Mouse (Mus musculus): ENCODE data around the gene Ttc9. TPM values are rescaled to one million over a fixed set of nuclear protein-coding genes. Genes with fewer than 3 reads are reported as not detected.

Ttc9 gene
- polyA plus RNA-seq, 1 experiment = 0.97 TPM

GRCm38 (mm10) chr12:81683395-81683794, 52.3 kb downstream of the Ttc9 start:
- TF ChIP-seq CTCF (conservative IDR thresholded peaks at IDR 0.05; ENCODE audit: insufficient read depth, insufficient read length, low read depth, low read length) (no peak), POLR2A (IDR thresholded peaks at IDR 0.05; ENCODE audit: low read depth, low read length) (no peak)
- Histone ChIP-seq H3K27me3 (replicated peaks; ENCODE audit: control insufficient read depth, insufficient read depth, low read length) (no peaks in the 10 kb centered on the region; the same call in 1 of the 2 replicates), H3K36me3 (ENCODE audit: control insufficient read depth, insufficient read depth, low read length) (no peaks in the 10 kb centered on the region), H3K27ac (ENCODE audit: insufficient read depth, low read depth, low read length) (no peak overlapping the region), H3K4me3 (ENCODE audit: insufficient read depth, low read depth, low read length) (no peak overlapping the region), H3K4me1 (ENCODE audit: control insufficient read depth, insufficient read depth, low read length) (no peaks in the 10 kb centered on the region)
- no peak for DNase-seq
- 71% methylated on average over 11 of the region's 11 CpGs for WGBS

DNA sequence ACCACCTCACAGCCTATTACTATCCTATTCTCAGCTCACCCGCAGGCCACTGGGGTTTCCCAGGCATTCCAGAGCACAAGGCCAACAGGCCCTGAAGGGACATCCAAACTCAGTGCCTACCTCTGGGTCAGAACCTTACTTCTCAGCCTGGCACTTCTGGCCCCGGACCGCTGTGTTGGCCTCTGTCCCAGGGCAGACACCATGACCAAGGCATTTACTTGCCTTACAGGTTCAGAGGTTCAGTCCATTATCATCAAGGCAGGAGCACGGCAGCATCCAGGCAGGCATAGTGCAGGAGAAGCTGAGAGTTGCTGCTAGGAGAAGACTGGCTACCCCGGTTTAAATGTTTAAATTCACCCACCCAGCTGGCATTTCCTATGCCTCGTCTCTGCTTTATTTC, 53.0 kb downstream of the Ttc9 start:
- no peak for DNase-seq
- no peaks in the 10 kb centered on the region for H3K36me3 ChIP-seq (ENCODE audit: control insufficient read depth, insufficient read depth, low read length)
- 65% methylated on average over 6 of the region's 6 CpGs for WGBS
- no peak overlapping the region for H3K4me3 ChIP-seq (ENCODE audit: insufficient read depth, low read depth, low read length)
- TF ChIP-seq CTCF (conservative IDR thresholded peaks at IDR 0.05; ENCODE audit: insufficient read depth, insufficient read length, low read depth, low read length) (no peak), POLR2A (IDR thresholded peaks at IDR 0.05; ENCODE audit: low read depth, low read length) (no peak)
- no peaks in the 10 kb centered on the region for H3K4me1 ChIP-seq (ENCODE audit: control insufficient read depth, insufficient read depth, low read length)
- H3K27ac ChIP-seq (ENCODE audit: insufficient read depth, low read depth, low read length) = no peak overlapping the region
- no peaks in the 10 kb centered on the region; the same call in 1 of the 2 replicates for H3K27me3 ChIP-seq (replicated peaks; ENCODE audit: control insufficient read depth, insufficient read depth, low read length)

- Histone ChIP-seq H3K36me3 (ENCODE audit: control insufficient read depth, insufficient read depth, low read length) (no peaks in the 10 kb centered on the region), H3K4me1 (ENCODE audit: control insufficient read depth, insufficient read depth, low read length) (no peaks in the 10 kb centered on the region), H3K27me3 (replicated peaks; ENCODE audit: control insufficient read depth, insufficient read depth, low read length) (no peaks in the 10 kb centered on the region; the same call in 1 of the 2 replicates), H3K27ac (ENCODE audit: insufficient read depth, low read depth, low read length) (no peak overlapping the region), H3K4me3 (ENCODE audit: insufficient read depth, low read depth, low read length) (no peak overlapping the region)
- no peak for DNase-seq
- TF ChIP-seq POLR2A (IDR thresholded peaks at IDR 0.05; ENCODE audit: low read depth, low read length) = no peak
- TF ChIP-seq CTCF (conservative IDR thresholded peaks at IDR 0.05; ENCODE audit: insufficient read depth, insufficient read length, low read depth, low read length) = no peak
- 72% methylated on average over 3 of the region's 3 CpGs for WGBS
These were observed 54.9 kb downstream of the Ttc9 start for GRCm38 (mm10) chr12:81685981-81686380.

DNA sequence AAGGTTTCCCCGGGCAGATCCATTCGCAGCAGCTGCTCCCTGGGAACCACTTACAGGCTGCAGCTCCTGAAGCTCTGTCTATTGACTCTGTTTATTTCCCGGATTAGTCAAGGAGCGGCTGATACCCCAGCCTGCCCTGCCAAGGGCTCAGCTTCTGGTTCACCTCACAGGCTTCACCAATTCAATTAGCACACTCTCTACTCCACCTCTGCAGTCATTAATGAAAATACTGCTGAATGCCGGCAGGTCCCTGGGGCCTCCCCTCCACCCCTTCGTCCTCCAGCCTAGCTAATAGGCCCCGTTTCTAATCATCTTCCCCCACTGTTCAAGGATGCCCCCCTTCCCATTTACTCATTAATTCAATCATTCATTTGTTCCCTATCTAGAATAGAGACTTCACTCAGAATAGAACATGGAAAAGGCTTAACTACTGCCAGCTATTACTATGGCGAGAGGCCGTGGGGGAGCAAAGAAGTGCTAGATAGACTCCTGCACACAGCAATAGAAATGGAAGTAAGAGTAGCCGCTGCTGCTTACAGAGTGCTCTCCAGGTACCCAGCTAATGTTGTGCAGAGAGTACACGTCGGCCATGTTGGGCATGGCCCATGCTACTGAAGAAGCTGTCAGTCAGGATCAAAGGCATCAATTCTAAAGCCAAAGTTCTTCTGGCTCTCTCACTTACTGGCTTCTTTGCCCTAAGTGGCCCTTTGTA, 55.5 kb downstream of the Ttc9 start:
- no peak for DNase-seq
- no peak overlapping the region for H3K27ac ChIP-seq (ENCODE audit: insufficient read depth, low read depth, low read length)
- H3K4me1 ChIP-seq (ENCODE audit: control insufficient read depth, insufficient read depth, low read length) = no peaks in the 10 kb centered on the region
- H3K4me3 ChIP-seq (ENCODE audit: insufficient read depth, low read depth, low read length) = no peak overlapping the region
- 66% methylated on average over 12 of the region's 12 CpGs for WGBS
- H3K27me3 ChIP-seq (replicated peaks; ENCODE audit: control insufficient read depth, insufficient read depth, low read length) = no peaks in the 10 kb centered on the region
- TF ChIP-seq POLR2A (IDR thresholded peaks at IDR 0.05; ENCODE audit: low read depth, low read length) (no peak), CTCF (conservative IDR thresholded peaks at IDR 0.05; ENCODE audit: insufficient read depth, insufficient read length, low read depth, low read length) (no peak)
- H3K36me3 ChIP-seq (ENCODE audit: control insufficient read depth, insufficient read depth, low read length) = no peaks in the 10 kb centered on the region

- Histone ChIP-seq H3K4me3 (ENCODE audit: insufficient read depth, low read depth, low read length) (no peak overlapping the region), H3K4me1 (ENCODE audit: control insufficient read depth, insufficient read depth, low read length) (no peaks in the 10 kb centered on the region), H3K27me3 (replicated peaks; ENCODE audit: control insufficient read depth, insufficient read depth, low read length) (no peaks in the 10 kb centered on the region), H3K27ac (ENCODE audit: insufficient read depth, low read depth, low read length) (no peak overlapping the region), H3K36me3 (ENCODE audit: control insufficient read depth, insufficient read depth, low read length) (no peaks in the 10 kb centered on the region)
- TF ChIP-seq POLR2A (IDR thresholded peaks at IDR 0.05; ENCODE audit: low read depth, low read length) (no peak), CTCF (conservative IDR thresholded peaks at IDR 0.05; ENCODE audit: insufficient read depth, insufficient read length, low read depth, low read length) (no peak)
- WGBS = 85% methylated on average over 5 of the region's 5 CpGs
- DNase-seq = no peak
These were observed 56.8 kb downstream of the Ttc9 start for GRCm38 (mm10) chr12:81687873-81688272.

DNA sequence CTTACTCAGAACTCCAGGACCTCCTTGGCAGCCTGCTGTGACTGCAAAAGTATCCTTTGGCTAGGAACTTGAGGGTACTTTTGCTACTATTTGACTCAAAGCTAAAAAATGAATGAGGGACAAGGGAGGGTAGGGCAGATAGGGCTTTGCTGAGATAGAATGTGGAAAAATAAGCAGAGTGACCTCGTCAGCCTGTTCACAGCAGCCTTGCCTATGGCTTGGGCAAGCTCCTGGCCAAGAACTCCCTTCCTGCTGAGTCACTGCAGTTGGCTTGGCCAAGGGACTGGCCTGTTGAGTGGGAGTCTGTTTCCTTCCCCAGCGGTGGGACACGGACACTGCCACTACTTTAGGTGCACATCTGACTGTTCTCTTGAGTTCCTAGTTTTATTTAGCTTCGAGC, 57.5 kb downstream of the Ttc9 start:
- WGBS = 81% methylated on average over 4 of the region's 4 CpGs
- Histone ChIP-seq H3K27me3 (replicated peaks; ENCODE audit: control insufficient read depth, insufficient read depth, low read length) (no peaks in the 10 kb centered on the region), H3K27ac (ENCODE audit: insufficient read depth, low read depth, low read length) (no peak overlapping the region), H3K4me3 (ENCODE audit: insufficient read depth, low read depth, low read length) (no peak overlapping the region), H3K36me3 (ENCODE audit: control insufficient read depth, insufficient read depth, low read length) (no peaks in the 10 kb centered on the region), H3K4me1 (ENCODE audit: control insufficient read depth, insufficient read depth, low read length) (no peaks in the 10 kb centered on the region)
- peak; percentile 25 for DNase-seq
- TF ChIP-seq POLR2A (IDR thresholded peaks at IDR 0.05; ENCODE audit: low read depth, low read length) (no peak), CTCF (conservative IDR thresholded peaks at IDR 0.05; ENCODE audit: insufficient read depth, insufficient read length, low read depth, low read length) (no peak)

DNA sequence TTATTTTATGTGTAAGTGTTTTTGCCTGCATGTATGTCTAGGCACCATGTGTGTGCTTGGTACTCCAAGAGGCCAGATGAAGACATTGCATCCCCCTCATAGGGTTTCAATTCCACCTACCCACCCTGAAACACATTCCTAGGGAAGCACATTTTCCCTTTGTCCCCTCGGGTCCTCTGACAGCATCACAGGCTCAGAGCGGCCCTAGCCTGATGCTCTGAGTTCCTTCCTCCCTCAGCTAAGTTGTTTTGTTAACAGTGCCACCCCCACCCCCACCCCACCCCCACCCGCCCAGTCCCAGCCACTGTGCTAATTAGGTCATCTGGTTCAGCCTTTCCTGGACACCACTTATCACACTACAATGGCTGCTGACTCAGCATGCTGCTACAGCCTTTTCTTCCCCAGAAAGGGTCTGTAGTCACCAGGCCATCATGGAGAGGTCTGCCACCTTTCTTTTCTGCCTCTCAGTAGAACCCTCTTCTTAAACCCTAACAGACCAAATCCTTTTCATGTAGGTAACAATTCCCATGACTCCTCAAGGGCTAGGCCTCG, 58.5 kb downstream of the Ttc9 start:
- WGBS = 36% methylated on average over 4 of the region's 4 CpGs
- H3K36me3 ChIP-seq (ENCODE audit: control insufficient read depth, insufficient read depth, low read length) = no peaks in the 10 kb centered on the region

More for the DNA sequence above, 58.5 kb downstream of the Ttc9 start:
- Histone ChIP-seq H3K27ac (ENCODE audit: insufficient read depth, low read depth, low read length) (no peak overlapping the region), H3K4me3 (ENCODE audit: insufficient read depth, low read depth, low read length) (no peak overlapping the region), H3K27me3 (replicated peaks; ENCODE audit: control insufficient read depth, insufficient read depth, low read length) (no peaks in the 10 kb centered on the region), H3K4me1 (ENCODE audit: control insufficient read depth, insufficient read depth, low read length) (no peaks in the 10 kb centered on the region)
- DNase-seq = no peak
- no peak for TF ChIP-seq POLR2A (IDR thresholded peaks at IDR 0.05; ENCODE audit: low read depth, low read length)
- no peak for TF ChIP-seq CTCF (conservative IDR thresholded peaks at IDR 0.05; ENCODE audit: insufficient read depth, insufficient read length, low read depth, low read length)
